Mouse (Mus musculus): ENCODE results near the gene Ptgis.

Ptgis gene

DNA sequence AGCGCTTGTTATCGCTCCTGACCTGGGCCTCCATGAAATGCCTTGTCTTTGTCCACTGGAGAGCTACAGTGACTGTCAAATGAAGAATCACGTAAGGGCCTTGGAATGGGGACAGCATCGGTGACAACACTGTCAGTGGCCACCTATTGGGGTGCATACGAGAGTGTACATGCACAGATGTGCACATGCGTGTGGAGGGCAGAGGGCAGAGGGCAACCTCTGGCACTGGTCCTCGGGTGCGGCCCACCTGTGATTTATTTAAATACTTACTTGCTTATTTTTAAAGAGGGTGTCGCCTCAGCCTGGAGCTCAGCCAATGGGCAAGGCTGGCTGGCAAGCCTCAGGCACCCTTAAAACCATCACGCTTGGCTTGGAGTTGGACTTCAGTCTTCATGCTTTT lies 22.0 kb upstream of the Ptgis start:
- DNase-seq: no peak

DNA sequence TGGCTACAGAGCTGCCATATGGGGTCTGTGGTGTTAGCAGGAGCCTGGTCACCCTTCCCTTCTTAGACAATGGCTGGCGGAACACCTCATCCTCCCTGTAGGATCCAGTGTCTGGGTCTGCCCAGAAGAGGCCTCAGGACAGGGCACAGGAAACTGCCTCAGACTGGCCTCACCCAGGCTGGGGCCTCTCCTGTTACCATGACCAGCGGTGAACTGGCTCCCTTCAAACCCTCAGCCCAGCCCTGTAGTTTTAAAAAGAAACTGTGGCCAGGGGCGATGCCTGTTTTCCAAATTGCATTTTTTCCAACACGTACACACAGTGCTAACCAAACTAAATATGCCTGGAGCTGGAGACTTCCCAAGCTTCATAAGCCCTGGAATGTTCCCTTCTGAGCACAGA lies 20.7 kb upstream of the Ptgis start:
- DNase-seq: no peak

DNA sequence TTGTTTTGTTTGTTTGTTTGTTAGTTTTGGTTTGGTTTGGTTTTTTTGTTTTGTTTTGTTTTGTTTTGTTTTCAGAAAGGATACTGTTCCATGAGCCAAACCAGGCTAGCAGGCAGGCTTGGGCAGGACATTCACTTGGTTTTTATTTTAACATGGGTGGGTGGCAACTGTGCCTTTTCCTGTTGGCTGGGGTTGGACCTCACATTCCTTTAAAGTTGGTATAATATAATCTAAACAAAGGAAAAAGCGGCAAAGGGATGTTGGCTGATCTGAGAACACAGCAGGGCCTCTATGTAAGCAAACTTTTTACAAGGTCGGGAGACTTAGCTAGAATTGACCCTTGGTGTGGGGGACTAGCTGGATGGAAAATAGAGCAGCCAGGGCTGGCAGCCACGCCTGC lies 17.4 kb upstream of the Ptgis start:
- DNase-seq: no peak

DNA sequence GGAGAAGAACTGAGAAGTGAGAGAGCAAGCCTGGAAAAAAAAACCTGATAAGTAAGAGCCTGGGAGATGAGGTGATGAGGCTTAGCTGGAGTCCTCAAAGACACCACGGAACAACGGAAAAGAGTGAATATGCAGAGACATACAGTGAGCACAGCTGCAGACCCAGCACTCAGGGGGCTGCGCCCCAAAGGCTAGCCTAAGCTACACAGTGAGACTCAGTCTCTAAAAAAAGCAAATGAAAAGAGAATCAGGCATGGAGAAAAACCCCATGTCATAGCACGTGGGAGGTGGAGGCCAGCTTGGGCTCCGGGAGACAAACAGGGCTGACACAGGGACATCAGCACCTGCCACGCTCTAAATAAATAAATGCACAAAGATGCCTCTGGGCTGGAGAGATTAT lies 14.4 kb upstream of the Ptgis start:
- DNase-seq: no peak

DNA sequence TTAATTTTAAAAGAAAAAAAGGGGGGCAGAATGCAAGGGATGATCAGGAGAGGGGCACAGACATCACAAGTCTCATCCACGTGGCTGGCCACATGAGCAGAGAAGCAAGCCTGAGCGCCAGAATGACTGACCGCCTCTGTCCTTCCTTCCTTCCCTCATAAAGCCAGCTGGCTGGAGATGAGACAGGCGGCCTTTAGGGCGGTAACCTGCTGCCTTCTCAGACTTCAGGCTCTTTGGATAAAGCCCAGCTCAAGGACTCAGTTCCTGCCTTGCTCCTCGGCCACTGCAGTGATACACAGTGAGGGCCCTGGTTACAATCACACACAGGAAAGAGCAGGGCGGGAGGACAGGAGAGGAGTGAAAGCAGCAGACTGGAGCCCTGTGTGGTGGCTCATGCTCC lies 13.8 kb upstream of the Ptgis start:
- peak; percentile 77 for DNase-seq

DNA sequence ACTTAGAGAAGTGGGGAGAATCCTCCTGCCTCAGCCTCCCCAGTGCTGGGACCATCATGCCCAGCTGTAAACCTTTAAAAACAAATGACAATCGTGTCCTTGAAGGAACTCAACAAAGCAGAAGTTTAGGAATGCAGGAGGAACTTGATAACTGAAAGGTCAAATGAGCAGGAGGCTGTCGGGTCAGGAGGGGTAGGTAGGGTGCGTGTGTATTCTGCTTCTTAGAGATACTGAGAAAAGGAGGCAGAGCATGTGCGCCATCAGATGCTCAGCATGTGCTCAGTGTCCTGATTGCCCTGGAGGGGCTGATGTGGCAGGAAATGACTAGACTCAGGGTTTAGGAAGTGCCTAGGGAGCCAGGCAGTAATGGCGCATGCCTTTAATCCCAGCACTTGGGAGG lies 13.1 kb upstream of the Ptgis start:
- DNase-seq: no peak

DNA sequence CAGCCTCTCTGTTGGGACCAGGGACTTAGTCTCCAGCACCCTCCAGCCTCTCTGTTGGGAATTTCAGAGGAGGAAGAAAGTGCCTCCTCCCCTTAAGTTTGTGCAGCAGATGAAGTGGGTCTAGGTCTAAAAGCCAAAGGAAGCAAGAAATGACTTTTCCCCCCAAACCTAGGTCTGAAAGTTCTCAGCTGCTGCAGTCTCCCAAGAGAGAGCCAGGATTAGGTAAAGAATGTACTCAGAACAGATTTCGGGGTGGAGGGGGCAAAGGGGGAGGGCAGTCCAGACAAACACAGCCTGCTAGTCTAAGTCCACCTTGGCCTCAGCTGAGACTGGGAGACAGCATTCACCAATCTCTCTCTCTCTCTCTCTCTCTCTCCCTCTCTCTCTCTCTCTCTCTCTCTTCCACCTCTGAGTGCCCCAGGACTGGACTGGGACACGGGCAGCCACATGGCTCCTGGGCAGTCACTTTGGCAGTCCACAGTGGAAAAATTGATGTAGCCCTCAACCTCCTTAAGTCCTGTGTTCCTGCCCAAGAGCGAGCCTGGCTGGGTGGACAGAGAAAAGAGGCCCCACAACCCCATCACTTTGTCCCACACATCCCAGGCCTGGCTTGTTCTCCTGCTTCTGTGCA lies 11.8 kb upstream of the Ptgis start:
- DNase-seq: no peak

DNA sequence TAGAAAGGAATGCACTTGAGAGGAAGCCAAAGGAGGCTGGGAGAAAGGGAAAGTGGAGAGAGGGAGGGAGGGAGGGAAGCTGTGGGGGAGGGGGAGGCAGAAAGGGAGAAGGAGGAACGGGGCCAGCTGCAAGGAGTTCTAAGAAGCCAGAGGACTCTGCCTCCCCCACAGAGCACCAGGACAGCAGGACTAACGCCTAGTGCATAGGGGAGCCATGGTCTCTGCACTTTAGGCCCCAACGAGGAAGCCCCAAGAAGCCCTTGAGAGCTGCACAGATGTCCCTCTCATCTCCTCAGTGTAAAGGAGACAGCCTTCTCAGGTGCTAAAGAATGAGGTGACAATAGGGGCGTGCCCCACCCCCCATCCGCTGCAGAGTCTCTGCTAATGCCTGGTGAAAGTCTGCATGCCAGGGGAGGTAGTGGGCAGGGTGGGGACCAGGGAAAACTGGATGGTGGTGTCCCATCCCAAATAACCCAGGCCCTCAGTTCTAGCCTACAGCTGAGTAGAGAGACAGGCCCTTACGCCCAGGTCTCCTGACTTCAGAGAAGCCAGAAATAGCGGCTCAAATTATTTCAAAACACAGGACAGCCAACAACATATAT lies 10.4 kb upstream of the Ptgis start:
- no peak for DNase-seq

DNA sequence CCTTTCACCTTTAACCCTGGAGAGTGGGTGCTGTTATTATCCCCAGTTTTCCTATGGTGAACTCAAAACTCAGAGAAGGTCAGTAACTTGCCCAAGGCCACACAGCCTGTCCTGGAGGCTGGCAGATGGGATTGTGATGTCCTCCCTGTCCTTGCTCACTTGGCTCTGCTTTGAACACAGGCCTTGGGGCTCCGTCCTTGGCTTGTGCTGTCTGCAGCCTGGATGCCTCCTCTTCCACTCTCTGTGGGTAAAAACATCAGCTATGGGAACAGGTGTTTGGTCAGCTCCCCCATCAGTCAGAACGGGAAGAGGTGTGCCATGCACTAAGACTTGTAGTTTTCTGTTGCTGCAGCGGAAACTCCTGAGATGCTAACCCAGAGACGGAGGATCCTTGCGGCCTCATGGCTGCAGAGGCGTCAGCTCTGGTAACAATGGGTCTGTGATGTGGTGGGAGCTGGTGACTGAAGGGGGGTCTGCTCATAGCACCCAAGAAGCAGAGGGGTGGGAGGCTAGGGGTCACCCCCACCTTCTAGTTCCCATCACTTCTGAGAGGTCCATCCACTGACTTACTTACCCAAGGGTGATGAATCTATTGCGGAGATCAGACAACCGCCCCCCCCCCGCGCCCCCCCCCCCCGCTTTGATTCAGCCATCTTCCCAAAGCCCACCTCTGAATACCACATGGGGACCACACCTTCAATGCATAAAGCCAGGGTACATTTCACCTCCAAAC lies 9.8 kb upstream of the Ptgis start:
- DNase-seq: no peak

DNA sequence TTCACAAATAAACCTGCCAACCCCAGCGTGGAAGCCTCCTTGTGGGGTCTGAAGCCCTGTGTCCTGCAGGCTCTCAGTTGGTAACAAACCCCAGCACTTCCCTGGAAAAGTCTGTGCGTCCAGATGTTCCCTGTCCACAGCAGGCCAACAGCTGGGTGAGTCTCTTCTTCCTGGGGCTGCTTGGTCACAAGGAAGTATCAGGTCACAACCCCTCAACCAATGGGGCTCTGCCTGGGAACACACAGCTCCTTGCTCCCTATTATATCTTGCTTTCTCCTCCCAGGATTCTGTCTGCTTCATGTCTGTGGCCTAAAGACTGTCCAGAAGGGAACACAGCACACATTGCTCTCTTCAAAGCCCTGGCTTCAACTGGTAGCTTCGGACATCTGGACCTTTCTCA lies 9.2 kb upstream of the Ptgis start:
- DNase-seq: peak; percentile 59

DNA sequence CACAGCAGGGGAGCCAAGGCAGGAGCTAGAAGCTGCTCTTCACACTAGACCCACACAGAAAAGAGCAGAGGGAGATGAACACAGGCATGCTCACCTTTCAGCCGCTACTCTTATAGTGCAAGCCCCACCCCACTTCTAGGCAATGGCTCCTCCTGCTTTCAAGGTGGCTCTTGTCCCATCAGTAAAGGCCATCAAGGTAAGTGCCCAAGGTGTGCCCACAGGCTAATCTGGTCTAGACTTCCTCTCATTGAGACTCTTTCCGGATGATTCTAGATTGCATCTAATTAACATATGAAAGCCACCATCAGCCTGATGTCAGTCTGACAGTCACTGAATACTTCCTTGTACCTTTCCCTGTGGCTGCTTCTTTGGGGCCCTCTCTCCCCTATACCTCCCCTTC lies 7.4 kb upstream of the Ptgis start:
- no peak for DNase-seq

DNA sequence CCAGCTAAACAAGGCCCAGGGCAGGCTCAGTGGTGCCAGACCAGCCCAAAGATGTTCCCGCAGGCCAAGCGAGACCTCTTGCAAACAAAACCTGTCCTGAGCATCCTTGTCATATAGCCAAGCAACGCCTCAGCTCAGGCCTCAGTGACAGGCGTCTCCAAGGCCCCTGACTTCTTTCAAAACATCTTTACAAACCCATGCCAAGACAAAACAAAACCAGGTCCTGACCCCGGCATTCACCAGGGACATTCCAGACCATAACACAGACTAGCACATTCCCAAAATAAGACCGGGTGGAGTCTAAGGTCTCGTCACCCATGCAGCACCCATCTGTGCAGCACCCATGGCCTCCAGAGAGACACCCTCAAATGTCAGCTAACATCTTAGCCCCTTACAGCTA lies 6.3 kb upstream of the Ptgis start:
- DNase-seq: no peak

DNA sequence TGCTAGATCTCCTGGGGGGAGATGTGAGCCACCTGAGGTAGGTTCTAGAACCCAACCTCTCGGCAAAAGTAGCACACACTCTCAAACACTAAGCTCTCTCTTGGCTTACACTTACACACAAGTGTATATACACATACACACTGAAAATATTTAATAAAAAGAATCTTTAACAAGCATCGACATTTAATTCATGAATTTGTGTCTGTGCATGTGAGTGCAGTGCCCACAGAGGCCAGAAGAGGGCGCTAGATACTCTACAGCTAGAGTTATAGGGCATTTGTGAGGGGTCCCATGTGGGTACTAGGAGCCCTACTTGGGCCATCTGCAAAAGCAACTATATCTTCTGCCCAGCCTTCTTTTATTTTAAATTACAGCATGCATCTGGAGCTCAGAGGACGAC lies 4.5 kb upstream of the Ptgis start:
- no peak for DNase-seq

DNA sequence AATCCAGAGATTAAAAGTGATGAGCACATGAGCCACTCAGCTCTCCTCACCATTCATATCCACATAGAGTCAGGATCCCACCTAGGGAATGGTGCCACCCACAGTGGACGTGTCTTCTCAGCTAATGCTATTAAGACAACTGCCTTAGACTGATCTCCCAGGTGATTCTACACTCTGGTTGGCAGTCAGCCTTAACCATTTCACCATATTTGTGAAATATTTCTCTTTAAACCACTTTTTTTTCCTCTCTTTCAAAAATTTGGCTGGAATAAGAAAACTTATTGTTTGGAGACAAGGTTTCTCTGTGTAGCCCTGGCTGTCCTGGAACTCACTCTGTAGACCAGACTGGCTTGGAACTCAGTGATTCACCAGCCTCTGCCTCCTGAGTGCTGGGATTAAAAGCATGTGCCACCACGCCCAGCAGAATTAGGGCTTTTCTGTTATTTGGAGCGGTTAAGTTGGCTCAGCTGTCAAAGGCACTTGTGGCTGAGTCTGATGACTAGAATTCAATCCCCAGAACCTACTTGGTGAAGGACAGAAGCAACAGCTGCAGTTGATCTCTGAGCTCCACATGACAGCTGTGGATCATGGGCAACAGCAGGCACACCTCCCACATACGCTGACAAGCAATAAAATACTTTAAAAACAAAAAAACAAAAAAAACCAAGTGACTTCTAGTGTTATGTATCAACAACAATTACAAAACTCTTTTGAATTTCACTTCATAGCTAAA lies 3.6 kb upstream of the Ptgis start:
- no peak for DNase-seq

DNA sequence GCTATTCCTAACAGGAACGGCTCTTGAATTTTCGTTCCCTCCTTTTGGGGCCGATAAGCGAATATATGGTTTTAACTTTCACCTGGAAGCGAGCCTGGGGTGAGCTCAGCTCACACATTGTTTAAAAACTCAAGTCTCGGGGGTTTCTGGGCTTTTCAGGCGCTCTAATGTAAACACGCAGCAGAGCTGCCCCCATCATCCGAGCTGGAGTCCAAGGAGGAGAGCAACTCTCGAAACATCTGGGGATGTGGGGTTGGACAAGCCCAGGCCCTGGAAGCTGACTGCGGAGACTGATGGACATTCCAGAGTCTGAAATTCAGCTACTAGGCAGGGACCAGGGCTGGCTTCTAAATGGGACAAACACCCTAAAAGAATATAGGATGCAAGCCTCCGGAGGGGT lies 1.1 kb downstream of the Ptgis start:
- no peak for DNase-seq

DNA sequence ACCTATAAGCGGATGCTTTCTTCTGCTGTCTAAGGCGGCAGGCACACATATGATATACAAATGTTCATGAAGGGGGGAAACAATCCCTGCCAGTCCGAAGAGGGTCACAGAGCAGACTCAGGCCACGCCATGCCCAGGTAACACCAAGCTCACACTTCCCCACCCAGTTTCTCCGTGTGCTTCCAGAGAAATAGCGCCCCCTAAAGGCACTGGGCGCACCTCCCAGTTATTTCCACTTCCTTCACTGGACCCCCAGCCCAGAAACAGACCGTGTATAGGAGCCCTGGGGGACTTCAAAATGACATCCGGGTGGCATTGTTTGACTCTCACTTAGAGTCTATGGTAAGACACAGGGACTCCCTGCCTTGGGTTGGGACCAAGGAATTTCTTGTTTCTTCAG lies 3.2 kb downstream of the Ptgis start:
- DNase-seq: no peak

DNA sequence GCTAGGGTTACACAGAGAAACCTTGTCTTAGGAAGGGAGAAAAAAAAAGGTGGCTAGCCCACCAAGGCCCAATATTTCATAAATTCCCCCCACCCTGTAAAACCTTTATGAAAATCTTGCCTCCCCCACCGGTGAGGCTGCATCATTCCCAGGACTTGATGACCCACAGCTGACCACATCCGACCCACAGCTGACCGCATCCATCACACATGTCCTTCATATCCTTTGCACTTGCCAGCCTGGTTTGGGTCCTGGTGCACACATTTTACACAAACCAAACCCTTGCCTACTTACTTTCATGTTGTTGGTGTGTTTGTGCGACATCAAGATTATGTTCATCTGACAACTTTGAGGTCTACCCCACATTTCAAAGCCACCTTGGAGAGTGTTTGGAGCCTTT lies 4.2 kb downstream of the Ptgis start:
- DNase-seq: no peak

DNA sequence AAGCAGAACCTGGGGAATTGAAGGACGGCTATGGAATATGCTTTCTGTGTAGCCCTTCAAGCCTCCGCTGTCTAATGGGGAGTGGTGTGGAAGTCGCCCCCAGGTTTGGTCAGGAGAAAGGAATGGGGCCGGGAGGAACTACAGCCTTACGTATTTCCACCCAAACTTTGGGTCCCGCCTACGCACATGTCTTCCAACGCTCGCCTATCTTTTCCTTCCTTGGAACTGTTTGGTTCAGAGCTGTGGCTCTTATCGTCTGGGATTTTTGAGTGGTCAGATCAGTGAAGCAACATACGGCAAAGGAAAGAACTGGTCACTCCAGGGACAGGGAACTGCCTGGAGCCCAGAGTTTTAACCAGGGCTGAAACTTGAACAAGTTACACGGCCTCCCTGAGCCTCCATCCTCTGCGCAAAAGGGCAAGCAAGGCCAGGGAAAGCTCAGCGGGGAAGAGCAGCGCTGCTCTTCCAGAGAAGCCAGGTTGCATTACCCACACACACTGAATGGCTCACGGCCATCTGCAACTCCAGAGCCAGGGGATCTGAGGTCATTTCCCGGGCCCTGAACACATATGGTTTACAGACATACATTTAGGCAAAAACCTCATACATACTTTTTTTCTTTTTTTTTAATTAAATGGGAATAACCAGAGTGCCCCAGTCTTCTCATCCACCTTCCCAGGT lies 4.9 kb downstream of the Ptgis start:
- DNase-seq: no peak

DNA sequence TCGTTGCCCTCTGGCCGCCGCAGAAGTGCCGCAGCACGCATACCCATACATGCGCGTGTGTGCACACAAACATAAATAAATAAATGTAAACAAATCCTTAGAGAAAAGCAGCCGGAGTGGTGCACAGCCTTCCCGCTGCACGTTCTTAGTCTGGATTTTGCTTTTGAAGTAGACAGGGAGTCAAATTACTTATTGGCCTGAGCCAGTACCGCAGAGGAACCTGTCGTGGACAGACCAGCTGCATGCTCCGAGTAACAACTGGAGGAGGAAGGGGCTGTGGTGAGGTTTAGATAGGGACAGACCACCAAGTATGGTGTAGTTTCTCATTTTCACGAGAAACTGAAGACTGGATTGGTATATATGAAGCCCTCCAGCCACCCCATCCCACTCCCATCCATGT lies 6.6 kb downstream of the Ptgis start:
- no peak for DNase-seq

DNA sequence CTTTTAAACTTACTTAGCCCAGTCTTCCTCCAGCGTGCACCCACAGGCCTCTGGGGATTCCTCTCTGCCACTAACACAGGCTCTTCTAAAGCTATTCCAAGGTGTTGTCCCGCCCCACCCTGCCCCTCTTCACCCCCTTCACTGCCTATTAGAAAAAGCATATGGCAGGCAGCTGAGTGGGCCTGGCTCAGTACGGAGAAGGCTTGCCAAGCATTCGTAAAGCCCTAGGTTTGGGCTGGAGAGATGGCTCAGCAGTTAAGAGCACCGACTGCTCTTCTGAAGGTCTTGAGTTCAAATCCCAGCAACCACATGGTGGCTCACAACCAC lies 7.4 kb downstream of the Ptgis start:
- no peak for DNase-seq

DNA sequence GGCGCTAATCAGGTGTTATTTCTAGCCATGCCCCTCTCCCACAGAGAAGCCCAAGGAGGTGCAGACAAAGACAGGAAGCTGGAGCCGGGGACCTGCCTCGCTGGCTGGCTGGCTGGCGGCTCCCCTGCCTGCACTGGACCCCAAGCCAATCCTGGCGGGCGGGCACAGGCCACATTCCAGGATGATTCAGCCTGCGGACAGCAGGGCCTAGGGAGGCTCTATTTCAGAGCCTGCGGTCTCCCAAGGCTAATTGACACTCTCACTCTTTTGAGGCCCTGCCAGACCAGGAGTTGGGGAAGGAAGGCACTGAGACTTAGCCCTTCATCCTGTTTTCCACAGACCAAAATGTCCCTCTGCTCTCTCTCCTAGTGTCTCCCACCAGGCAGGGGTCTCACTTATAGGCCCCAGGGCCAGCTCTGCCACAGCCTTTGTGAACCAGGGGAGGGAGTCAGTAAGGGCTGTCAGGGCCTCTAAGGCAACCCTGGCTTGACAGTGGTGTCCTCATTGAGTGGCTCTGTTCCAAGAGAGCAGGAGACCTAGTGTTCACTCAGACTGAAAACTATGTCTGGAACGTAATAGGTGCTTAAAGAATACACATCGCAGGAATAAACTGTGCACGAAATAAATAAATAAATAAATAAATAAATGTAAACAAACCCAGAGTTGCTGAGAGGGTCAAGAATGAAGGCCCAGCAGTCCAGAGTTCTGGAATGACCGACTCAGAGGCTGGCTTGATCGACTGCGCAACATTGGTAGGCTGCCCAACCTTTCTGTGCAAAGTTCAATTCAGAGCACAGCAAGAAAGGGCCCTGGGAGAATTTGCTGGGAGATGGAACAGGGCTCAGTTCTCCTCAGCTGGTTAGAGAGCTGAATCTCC lies 8.0 kb downstream of the Ptgis start:
- DNase-seq: peak; percentile 70

DNA sequence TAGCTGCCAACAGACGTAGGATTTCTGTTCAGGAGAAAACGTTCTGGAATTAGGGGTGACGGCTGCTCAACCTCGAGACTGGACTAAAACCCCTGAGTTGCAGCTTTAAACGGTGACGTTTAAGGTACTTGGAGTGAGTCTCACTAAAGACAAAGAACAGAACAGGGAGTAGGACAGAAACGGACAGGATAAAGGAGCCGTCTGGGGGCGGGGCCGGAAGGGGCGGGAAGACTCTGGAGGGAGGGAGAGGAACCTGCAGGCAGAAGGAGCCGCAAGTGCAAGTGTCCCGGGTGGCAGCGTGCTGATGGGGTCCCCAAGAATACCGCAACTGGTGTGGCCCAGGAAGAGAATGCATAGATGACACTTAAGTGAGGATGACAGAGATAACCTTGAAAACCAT lies 9.8 kb downstream of the Ptgis start:
- no peak for DNase-seq

DNA sequence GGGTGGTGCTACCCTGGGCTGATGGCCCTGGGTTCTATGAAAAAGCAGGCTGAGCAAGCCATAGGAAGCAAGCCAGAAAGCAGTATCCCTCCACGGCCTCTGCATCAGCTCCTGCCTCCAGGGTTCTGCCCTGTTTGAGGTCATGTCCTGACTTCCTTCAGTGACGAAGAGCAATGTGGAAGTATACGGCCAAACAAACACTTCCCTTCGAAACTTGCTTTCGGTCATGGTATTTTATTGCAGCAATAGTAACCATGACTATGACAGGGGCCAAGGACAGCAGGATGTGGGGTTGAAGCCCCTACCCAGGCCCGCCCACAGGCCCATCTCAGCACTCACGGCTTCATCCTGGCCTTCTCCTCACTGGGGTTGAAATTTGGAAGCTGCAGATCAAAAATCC lies 15.5 kb downstream of the Ptgis start:
- DNase-seq: no peak

Measured in kidney, adult 11 months (tissue).